Comparison of ENCODE assay signal across 13 mouse cellular contexts in genomic region chr5:46445844-46446243, GRCm38 (mm10).
A peak's percentile ranks its signal among the peaks of the same experiment; 100 is the strongest.
DNase-seq lines count a peak whose midpoint lies in the region; ATAC-seq and TF ChIP-seq lines count a peak whose summit lies in the region.
"Had no signal": no experiment of that assay in that cellular context is flagged by ENCODE, and none has a peak within 500 bp of the region (broad histone marks: within the 10 kb centered on the region; RNA-seq: fewer than 3 reads in every experiment).

No protein-coding gene starts in this region.

- no peaks in the 10 kb centered on the region for H3K27me3 ChIP-seq in kidney, postnatal 0 days (ENCODE audit: insufficient read depth, low read length)
- no peaks in the 10 kb centered on the region for H3K27me3 ChIP-seq in embryonic facial prominence, embryonic 13.5 days
- no peaks in the 10 kb centered on the region for H3K27me3 ChIP-seq in intestine, embryonic 16.5 days (replicated peaks; ENCODE audit: control insufficient read depth, insufficient read depth, low read length)
- no peaks in the 10 kb centered on the region for H3K27me3 ChIP-seq in neural tube, embryonic 14.5 days (ENCODE audit: control insufficient read depth, insufficient read depth, low read length)

- no peaks in the 10 kb centered on the region; the same call in 1 of the 2 replicates for H3K4me1 ChIP-seq in kidney, postnatal 0 days (replicated peaks; ENCODE audit: insufficient read depth, low read length)
- H3K4me1 ChIP-seq in embryonic facial prominence, embryonic 13.5 days = peaks cover 21% of the 10 kb centered on the region
- H3K4me1 ChIP-seq in intestine, embryonic 16.5 days (ENCODE audit: control insufficient read depth, insufficient read depth, low read length) = peaks cover 6% of the 10 kb centered on the region; the same call in 1 of the 2 replicates
- 0 out of 2 replicates have a peak, but pooled peaks cover 6% of the 10 kb centered on the region for H3K4me1 ChIP-seq in neural tube, embryonic 14.5 days (ENCODE audit: control insufficient read depth, insufficient read depth, low read length)

- TF ChIP-seq CTCF in kidney, postnatal 0 days (IDR thresholded peaks at IDR 0.05; ENCODE audit: low read depth) = no peak

- no peak overlapping the region for H3K27ac ChIP-seq in kidney, postnatal 0 days
- H3K27ac ChIP-seq in embryonic facial prominence, embryonic 13.5 days = no peak overlapping the region
- H3K27ac ChIP-seq in intestine, embryonic 16.5 days (ENCODE audit: low read length) = no peak overlapping the region
- H3K27ac ChIP-seq in neural tube, embryonic 14.5 days (ENCODE audit: low read depth, low read length) = 0 out of 2 replicates have a peak overlapping the region, but pooled peaks have one; percentile 4
- H3K27ac ChIP-seq: left cerebral cortex, adult 2 months had no signal

- 21% methylated on average over 3 of the region's 3 CpGs for WGBS in kidney, postnatal 0 days
- WGBS in embryonic facial prominence, embryonic 13.5 days = 39% methylated on average over 3 of the region's 3 CpGs
- WGBS in intestine, embryonic 16.5 days = 30% methylated on average over 3 of the region's 3 CpGs
- WGBS in neural tube, embryonic 14.5 days = 36% methylated on average over 3 of the region's 3 CpGs

- H3K4me2 ChIP-seq in kidney, postnatal 0 days (ENCODE audit: low read length) = peak overlapping the region; percentile 28
- H3K4me2 ChIP-seq in embryonic facial prominence, embryonic 13.5 days = 0 out of 2 replicates have a peak overlapping the region, but pooled peaks have one; percentile 16
- no peak overlapping the region for H3K4me2 ChIP-seq in intestine, embryonic 16.5 days (ENCODE audit: low read depth, low read length)
- H3K4me2 ChIP-seq in neural tube, embryonic 14.5 days (ENCODE audit: low read depth, low read length) = no peak overlapping the region

- no peaks in the 10 kb centered on the region for H3K36me3 ChIP-seq in kidney, postnatal 0 days (ENCODE audit: insufficient read depth, low read length)
- H3K36me3 ChIP-seq in embryonic facial prominence, embryonic 13.5 days = no peaks in the 10 kb centered on the region
- no peaks in the 10 kb centered on the region for H3K36me3 ChIP-seq in intestine, embryonic 16.5 days (ENCODE audit: control insufficient read depth, insufficient read depth, low read length)
- no peaks in the 10 kb centered on the region for H3K36me3 ChIP-seq in neural tube, embryonic 14.5 days (ENCODE audit: control insufficient read depth, insufficient read depth, low read length)

- DNase-seq in kidney, postnatal 0 days (ENCODE audit: low spot score) = peak; percentile 51
- DNase-seq in kidney, adult 18-20 months = no peak
- no peak for DNase-seq in urinary bladder, adult 2 months (ENCODE audit: low spot score)
- DNase-seq: adrenal gland, adult 2 months; cerebellum, adult 9-10 months; right cerebral cortex, adult 18-20 months; thymus, postnatal 4 days had no signal

- ATAC-seq in kidney, postnatal 0 days (replicated peaks; ENCODE audit: low FRiP score, low read depth) = no peak
- no peak for ATAC-seq in embryonic facial prominence, embryonic 13.5 days (ENCODE audit: insufficient number of reproducible peaks, insufficient read depth, low FRiP score, low TSS enrichment, low read depth)
- peak; percentile 58; the same call in 1 of the 2 replicates for ATAC-seq in intestine, embryonic 16.5 days
- peak; percentile 18; the same call in 1 of the 2 replicates for ATAC-seq in neural tube, embryonic 14.5 days (ENCODE audit: low read depth)
- no peak for ATAC-seq in granulocyte monocyte progenitor cell, adult 5-6 weeks (replicated peaks; ENCODE audit: poor library complexity, severe bottlenecking)

- no peak overlapping the region for H3K9ac ChIP-seq in kidney, postnatal 0 days (ENCODE audit: low read depth, low read length)
- no peak overlapping the region for H3K9ac ChIP-seq in embryonic facial prominence, embryonic 13.5 days
- H3K9ac ChIP-seq in intestine, embryonic 16.5 days (ENCODE audit: low read depth, low read length) = no peak overlapping the region
- H3K9ac ChIP-seq in neural tube, embryonic 14.5 days (replicated peaks; ENCODE audit: low read depth, low read length) = no peak overlapping the region

- H3K4me3 ChIP-seq in kidney, postnatal 0 days (replicated peaks; ENCODE audit: low read depth, low read length) = no peak overlapping the region
- no peak overlapping the region for H3K4me3 ChIP-seq in embryonic facial prominence, embryonic 13.5 days
- H3K4me3 ChIP-seq in intestine, embryonic 16.5 days (ENCODE audit: low read length) = no peak overlapping the region
- no peak overlapping the region for H3K4me3 ChIP-seq in neural tube, embryonic 14.5 days (ENCODE audit: low read depth, low read length)
- H3K4me3 ChIP-seq: left cerebral cortex, adult 2 months; megakaryocyte, embryonic 14.5 days had no signal

- no peaks in the 10 kb centered on the region for H3K9me3 ChIP-seq in kidney, postnatal 0 days (replicated peaks; ENCODE audit: low read length)
- H3K9me3 ChIP-seq in embryonic facial prominence, embryonic 13.5 days = no peaks in the 10 kb centered on the region
- H3K9me3 ChIP-seq in intestine, embryonic 16.5 days (ENCODE audit: control insufficient read depth, low read length) = no peaks in the 10 kb centered on the region
- no peaks in the 10 kb centered on the region for H3K9me3 ChIP-seq in neural tube, embryonic 14.5 days (ENCODE audit: control insufficient read depth, low read length)
- H3K9me3 ChIP-seq: megakaryocyte, embryonic 14.5 days had no signal

Comparison
In these comparisons a context has a peak if more than half of its experiments do, and no peak if none do; other contexts are left out.
1. ATAC-seq: peak in intestine, embryonic 16.5 days (single experiment) and neural tube, embryonic 14.5 days (single experiment); none in kidney, postnatal 0 days (single experiment), embryonic facial prominence, embryonic 13.5 days (single experiment) and granulocyte monocyte progenitor cell, adult 5-6 weeks (single experiment).
2. H3K4me2 ChIP-seq: peak in kidney, postnatal 0 days (single experiment) and embryonic facial prominence, embryonic 13.5 days (single experiment); none in intestine, embryonic 16.5 days (single experiment) and neural tube, embryonic 14.5 days (single experiment).